In the genomic region with DNA sequence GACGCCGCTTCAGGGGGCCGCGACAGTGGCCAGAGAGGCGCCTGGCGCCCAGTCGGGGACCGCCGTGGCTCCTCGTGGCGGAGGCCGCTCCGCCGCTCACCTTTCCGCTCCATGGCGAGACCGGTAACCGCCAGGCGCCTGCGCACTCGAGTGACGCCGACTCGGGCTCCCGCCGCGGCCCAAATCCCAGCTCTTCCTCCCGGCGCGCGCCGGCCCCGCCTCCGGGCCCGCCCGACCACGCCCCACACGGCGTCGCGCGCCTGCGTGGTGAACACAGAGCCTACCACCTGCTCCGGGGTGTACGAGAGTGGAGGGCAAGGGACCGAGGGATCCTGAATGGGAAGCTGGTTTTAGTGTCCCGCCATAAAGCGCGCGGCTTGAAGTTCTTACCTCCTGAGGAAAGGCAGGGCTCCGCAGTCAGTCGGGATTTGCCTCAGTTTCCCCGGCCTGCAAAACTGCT, we compare ENCODE assay signal across 8 mouse cellular contexts. TPM values are rescaled to one million over a fixed set of nuclear protein-coding genes. Genes with fewer than 3 reads are reported as not detected.
DNase-seq lines count a peak whose midpoint lies in the region; ATAC-seq lines count a peak whose summit lies in the region.

A gene (minus strand): TSS at position 410 of the 460 bp plus-strand sequence.

- no peaks in the 10 kb centered on the region for H3K27me3 ChIP-seq in hindbrain, embryonic 16.5 days (replicated peaks; ENCODE audit: control insufficient read depth, insufficient read depth, low read length)

- peak within 1 kb of the TSS; percentile 81 for H3K4me2 ChIP-seq in hindbrain, embryonic 16.5 days (ENCODE audit: low read length)

- peak; percentile 98 for ATAC-seq in hindbrain, embryonic 16.5 days

- H3K4me3 ChIP-seq in hindbrain, embryonic 16.5 days (ENCODE audit: low read length): peak within 1 kb of the TSS; percentile 88
- H3K4me3 ChIP-seq in macrophage (ENCODE audit: inconsistent target): peak within 1 kb of the TSS; percentile 78

- WGBS in hindbrain, embryonic 16.5 days: under 1% methylated on average over 38 of the region's 53 CpGs
- WGBS in macrophage (ENCODE audit: missing documents): under 1% methylated on average over 53 of the region's 53 CpGs

- peak within 1 kb of the TSS; percentile 98 for H3K9ac ChIP-seq in hindbrain, embryonic 16.5 days (ENCODE audit: low read depth, low read length)

- DNase-seq in T-cell, adult 2 months (ENCODE audit: low spot score): peak; percentile 84
- DNase-seq in cerebellum, postnatal 36 days: peak; percentile 90 to 94
- DNase-seq in gastrocnemius, adult 18-20 months (ENCODE audit: low spot score): peak; percentile 88
- peak; percentile 87 to 94 for DNase-seq in left cerebral cortex, adult 18-20 months (ENCODE audit: low spot score in 2 of 2)
- peak; percentile 92 for DNase-seq in right cerebral cortex, adult 18-20 months
- peak; percentile 92 for DNase-seq in urinary bladder, postnatal 14 days (ENCODE audit: low spot score)

- no peaks in the 10 kb centered on the region for H3K9me3 ChIP-seq in hindbrain, embryonic 16.5 days (ENCODE audit: control insufficient read depth, low read length)

- peak within 1 kb of the TSS; percentile 91 for H3K27ac ChIP-seq in hindbrain, embryonic 16.5 days (ENCODE audit: low read depth, low read length)
- H3K27ac ChIP-seq in macrophage: peak within 1 kb of the TSS; percentile 35

- no peaks in the 10 kb centered on the region for H3K36me3 ChIP-seq in hindbrain, embryonic 16.5 days (ENCODE audit: control insufficient read depth, insufficient read depth, low read length)
- no peaks in the 10 kb centered on the region for H3K36me3 ChIP-seq in macrophage (ENCODE audit: inconsistent target)

- peaks cover 46% of the 10 kb centered on the region for H3K79me2 ChIP-seq in macrophage (ENCODE audit: inconsistent target)

- H3K4me1 ChIP-seq in hindbrain, embryonic 16.5 days (ENCODE audit: control insufficient read depth, insufficient read depth, low read depth, low read length): peaks cover 17% of the 10 kb centered on the region

RNA-seq across cellular contexts. Expression of the gene that starts here (rescaled TPM):
- total RNA-seq in gastrocnemius, adult 18-20 months (2021): 10 to 100 TPM; 26.7 to 30.4 TPM
- polyA plus RNA-seq in hindbrain, embryonic 16.5 days (2015; fragmentation: Nextera tagmentation; extraction: Ambion mirVana): 79.4 and 80.8 TPM in 2 replicates
- 100 to 1,000 TPM; 106 to 114 TPM for total RNA-seq in left cerebral cortex, adult 18-20 months (2021)
- total RNA-seq in macrophage (2018; cell fraction: chromatin; rRNA removed): 100 to 1,000 TPM; 127 to 331 (median 223) TPM
- total RNA-seq in macrophage (2018; cell fraction: cytosol; rRNA removed): 10 to 100 TPM; 27.3 to 46.1 (median 36.4) TPM
- 100 to 1,000 TPM in 13 of 26 experiments, 10 to 100 TPM in 13; 53.1 to 242 (median 99.4) TPM for total RNA-seq in macrophage (2018; cell fraction: nucleus; rRNA removed)
- 27.4 to 34.2 TPM (median 32.5 TPM) in 3 replicates for polyA plus RNA-seq in macrophage (2018)

Comparison
In these comparisons a context has a peak if more than half of its experiments do, and no peak if none do; other contexts are left out.
1. Peak in every context shown above with its lines: DNase-seq, ATAC-seq, H3K4me3 ChIP-seq and H3K27ac ChIP-seq.